Mouse (Mus musculus) inflammation-experienced regulatory T-cells (primary cell): ENCODE measurements around the gene Grin2d. TPM values are rescaled to one million over a fixed set of nuclear protein-coding genes. Genes with fewer than 3 reads are reported as not detected.

ENCODE experiments used
- polyA plus RNA-seq, 2 experiments: library from polyadenylated mRNA; unstranded; fragments of 100-300 nt; shearing (Covaris generic); gene quantifications; one replicate each; pipeline ENCODE4 v1.2.1; 2017

Gene Grin2d
- polyA plus RNA-seq: 1 to 10 TPM; 1.0 to 1.6 TPM

GRCm38 (mm10) chr7:45878278-45878677, at the start of gene Grin2d:
Gene Grin2d (minus strand): TSS chr7:45878378.

DNA sequence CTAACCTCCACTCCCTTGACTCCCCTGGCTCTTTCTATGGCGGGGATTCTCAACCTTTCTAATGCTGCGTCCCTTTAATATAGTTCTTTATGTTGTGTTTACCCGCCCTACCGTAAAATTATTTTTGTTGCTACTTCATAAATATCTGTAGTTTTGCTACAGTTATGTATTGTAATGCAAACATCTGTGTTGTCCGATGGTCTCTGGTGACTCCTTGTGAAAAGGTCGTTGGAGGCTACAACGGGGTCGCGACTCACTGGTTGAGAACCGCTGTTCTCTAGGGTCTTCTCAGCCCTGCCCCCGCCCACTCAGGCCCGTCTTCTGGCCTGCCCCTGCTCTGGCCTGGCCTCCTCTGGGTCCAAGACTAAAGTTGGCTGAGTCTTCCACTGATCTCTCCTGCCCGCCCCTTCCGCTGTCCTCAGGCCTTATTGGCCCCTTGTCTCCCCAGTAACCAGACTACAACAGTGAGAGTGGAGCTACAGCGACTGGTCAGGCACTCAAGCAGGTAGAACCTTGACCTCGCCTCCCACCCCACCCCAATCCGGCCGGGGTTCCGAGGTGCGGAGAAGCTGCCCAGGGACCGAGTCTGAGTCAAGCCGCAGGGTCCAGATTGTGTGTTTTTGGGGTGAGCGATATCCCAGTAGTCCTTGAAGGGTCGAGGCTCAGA, 45.7 kb upstream of the Grin2d start, which contains the start of gene Ccdc114:
Gene Ccdc114, plus strand, starts transcription at position 311 of the 667 bp plus-strand sequence.

DNA sequence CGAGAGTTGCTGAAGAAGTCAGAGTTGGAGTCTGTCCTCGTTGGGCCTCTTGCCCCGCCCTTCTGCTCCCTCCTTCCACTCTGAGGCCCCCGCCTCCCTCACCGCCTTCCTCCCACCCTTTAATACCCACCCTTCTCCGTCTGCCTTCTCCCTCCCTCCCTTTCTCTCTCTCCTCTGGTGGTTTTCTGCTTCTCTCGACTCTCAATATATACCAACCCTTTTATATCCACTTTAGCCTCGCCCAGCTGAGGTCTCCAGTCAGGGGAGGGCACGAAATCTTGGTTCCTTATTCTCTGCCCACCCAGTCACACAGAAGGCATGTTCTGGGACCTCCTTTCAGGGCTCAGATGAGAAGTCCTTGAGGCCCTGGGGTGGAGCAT, 43.1 kb upstream of the Grin2d start, which contains the start of gene Emp3:
Gene Emp3, minus strand, starts transcription at position 163 of the 380 bp plus-strand sequence.

DNA sequence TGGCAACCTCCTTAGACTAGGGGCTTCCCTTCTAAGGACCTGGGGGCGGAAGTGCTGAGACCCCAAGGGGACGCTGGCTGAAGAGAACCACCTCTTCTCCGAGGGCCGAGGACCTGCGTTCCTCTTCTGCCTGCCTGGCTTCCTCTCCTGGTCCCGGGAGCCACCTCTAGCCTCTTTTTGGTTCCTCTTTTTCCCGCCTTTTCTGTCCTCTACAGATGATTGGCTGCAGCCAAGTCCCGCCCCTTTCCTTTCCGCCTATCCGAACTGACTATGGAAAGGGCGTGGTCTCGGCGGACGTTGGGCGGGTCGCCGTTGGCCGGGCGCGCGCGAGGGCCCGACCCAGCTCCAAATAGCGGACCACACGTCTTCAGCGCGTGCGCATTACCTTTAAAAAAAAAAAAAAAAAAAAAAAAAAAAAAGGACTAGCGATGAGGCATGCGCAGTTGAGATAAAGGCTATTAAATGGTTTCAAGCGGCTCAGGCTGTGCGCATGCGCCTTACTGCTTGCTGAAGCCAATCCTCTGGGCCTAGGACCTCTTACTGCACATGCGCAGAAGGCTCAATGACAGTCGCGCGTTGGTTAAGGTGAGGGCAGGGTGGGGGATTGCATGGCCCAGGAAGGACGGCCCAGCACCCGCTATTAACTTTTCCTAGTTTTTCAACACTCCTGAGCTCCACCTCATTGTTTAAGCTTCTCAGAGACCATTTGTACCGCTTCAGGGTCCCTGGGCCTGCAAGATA, 18.5 kb upstream of the Grin2d start, which contains the start of the genes Syngr4 and Tmem143:
Gene Syngr4, minus strand, starts transcription at position 198 of the 741 bp plus-strand sequence.
Gene Tmem143, plus strand, starts transcription at position 425 of the 741 bp plus-strand sequence.

GRCm38 (mm10) chr7:45872624-45873023, 5.6 kb downstream of the Grin2d start, which contains the start of gene Kdelr1:
Gene Kdelr1 (plus strand): TSS chr7:45872772.

DNA sequence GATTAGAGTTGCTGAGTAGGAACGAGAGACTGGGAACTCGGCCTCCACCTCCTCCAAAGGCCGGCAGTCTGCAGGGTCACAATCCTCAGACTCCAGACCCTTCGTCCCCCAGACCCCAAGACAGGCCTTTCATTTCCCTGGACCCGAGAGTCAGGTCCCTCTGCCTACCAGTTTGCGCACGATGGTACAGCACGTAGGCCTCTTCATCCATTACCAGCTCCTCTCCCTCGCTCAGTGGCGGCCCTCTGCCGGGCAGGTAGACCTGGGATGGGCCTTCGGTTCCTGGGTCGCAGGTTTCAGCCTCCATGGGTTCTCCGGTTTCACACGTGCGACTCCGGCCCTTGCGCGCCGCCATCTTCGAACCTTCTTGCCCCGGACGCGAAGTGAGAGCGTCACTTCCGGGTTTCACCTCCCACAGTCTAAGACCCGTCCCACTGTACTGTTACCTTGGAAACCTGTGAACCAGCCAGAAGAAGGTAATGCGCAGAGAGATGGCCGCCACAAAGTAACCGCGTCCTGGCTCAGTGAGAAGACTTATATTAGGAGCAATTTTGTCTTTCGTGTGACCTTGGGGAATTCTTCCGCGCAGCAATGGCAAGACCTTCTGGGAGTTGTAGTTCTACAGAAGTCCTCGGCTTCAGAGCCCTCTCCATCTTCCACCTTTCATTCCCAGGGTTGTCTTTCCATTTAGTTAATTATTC, 47.6 kb downstream of the Grin2d start, which contains the start of gene Grwd1:
Gene Grwd1, minus strand, starts transcription at position 518 of the 701 bp plus-strand sequence.

DNA sequence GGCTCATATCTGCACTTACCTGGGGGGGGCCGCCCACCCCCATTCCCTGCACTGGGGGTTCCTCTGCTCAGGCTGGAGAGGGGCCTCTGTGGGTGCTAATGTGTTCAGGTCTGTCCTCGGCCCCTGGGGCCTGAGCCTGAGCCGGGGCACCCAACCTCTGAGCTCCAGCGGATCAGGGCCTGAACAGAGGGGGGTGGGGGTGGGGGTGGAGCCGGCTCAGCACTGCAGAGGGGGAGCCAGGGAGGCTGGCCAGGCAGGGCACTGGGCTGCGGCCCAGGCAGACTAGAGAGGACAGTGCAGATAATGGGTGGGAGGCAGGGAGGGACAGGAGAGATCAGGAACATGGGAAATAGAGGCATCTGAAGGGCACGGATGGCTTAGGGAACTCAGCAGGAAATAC, 53.6 kb downstream of the Grin2d start, which contains the start of gene Kcnj14:
Gene Kcnj14, minus strand, starts transcription at position 185 of the 400 bp plus-strand sequence.

GRCm38 (mm10) chr7:45813787-45814779, 64.1 kb downstream of the Grin2d start, which contains the start of gene Cyth2:
Gene Cyth2 (minus strand): TSS chr7:45814581.

GRCm38 (mm10) chr7:45784524-45785372, 93.4 kb downstream of the Grin2d start, which contains the start of gene Sult2b1:
Gene Sult2b1 (minus strand): TSS chr7:45784669.

GRCm38 (mm10) chr7:45783511-45784091, 94.6 kb downstream of the Grin2d start, which contains the start of gene Lmtk3:
Gene Lmtk3 (plus strand): TSS chr7:45783738.

Other genes with a start within 250 kb of the Grin2d start
- gene Mamstr, start 238.4 kb downstream of the Grin2d start, polyA plus RNA-seq: 1 to 10 TPM; 1.2 to 1.5 TPM
- 1 to 10 TPM in 1 of 2 experiments, under 1 TPM in 1; 0.65 to 2.5 TPM for gene Fut2, start 212.0 kb downstream of the Grin2d start, polyA plus RNA-seq
- gene Ntn5, start 194.4 kb downstream of the Grin2d start, polyA plus RNA-seq: under 1 TPM in 1 of 2 experiments, not detected in 1; 0.49 TPM
- not detected for gene Sec1, start 184.0 kb downstream of the Grin2d start, polyA plus RNA-seq
- gene Car11, start 178.5 kb downstream of the Grin2d start, polyA plus RNA-seq: 1 to 10 TPM; 6.1 to 9.2 TPM
- gene Dbp, start 173.3 kb downstream of the Grin2d start, polyA plus RNA-seq: 10 to 100 TPM; 26.0 to 37.0 TPM
- gene Rpl18, start 162.9 kb downstream of the Grin2d start, polyA plus RNA-seq: 1,000 to 10,000 TPM; 1,327 to 1,518 TPM
- 10 to 100 TPM; 26.1 to 35.8 TPM for gene Sphk2, start 160.4 kb downstream of the Grin2d start, polyA plus RNA-seq
- gene Fam83e, start 157.2 kb downstream of the Grin2d start, polyA plus RNA-seq: 1 to 10 TPM in 1 of 2 experiments, under 1 TPM in 1; 0.25 to 1.9 TPM
- not detected for gene Spaca4, start 152.6 kb downstream of the Grin2d start, polyA plus RNA-seq
- gene Lmtk3, start 94.6 kb downstream of the Grin2d start, polyA plus RNA-seq: under 1 TPM; 0.12 to 0.38 TPM
- gene Sult2b1, start 93.7 kb downstream of the Grin2d start, polyA plus RNA-seq: 1 to 10 TPM; 4.4 to 6.7 TPM
- 10 to 100 TPM; 82.2 to 88.4 TPM for gene Cyth2, start 63.8 kb downstream of the Grin2d start, polyA plus RNA-seq
- 1 to 10 TPM in 1 of 2 experiments, under 1 TPM in 1; 0.55 to 1.0 TPM for gene Kcnj14, start 53.6 kb downstream of the Grin2d start, polyA plus RNA-seq
- gene Grwd1, start 47.4 kb downstream of the Grin2d start, polyA plus RNA-seq: 10 to 100 TPM; 35.7 to 36.3 TPM
- gene Kdelr1, start 5.6 kb downstream of the Grin2d start, polyA plus RNA-seq: 100 to 1,000 TPM in 1 of 2 experiments, 10 to 100 TPM in 1; 78.9 to 119 TPM
- under 1 TPM in 1 of 2 experiments, not detected in 1; 0.36 TPM for gene Syngr4, start 18.3 kb upstream of the Grin2d start, polyA plus RNA-seq
- 10 to 100 TPM in 1 of 2 experiments, 1 to 10 TPM in 1; 6.0 to 13.0 TPM for gene Tmem143, start 18.6 kb upstream of the Grin2d start, polyA plus RNA-seq
- 100 to 1,000 TPM; 618 to 655 TPM for gene Emp3, start 43.0 kb upstream of the Grin2d start, polyA plus RNA-seq
- 10 to 100 TPM in 1 of 2 experiments, 1 to 10 TPM in 1; 2.9 to 11.0 TPM for gene Ccdc114, start 45.7 kb upstream of the Grin2d start, polyA plus RNA-seq
- gene Abcc6, start 151.9 kb upstream of the Grin2d start, polyA plus RNA-seq: under 1 TPM in 1 of 2 experiments, not detected in 1; 0.21 TPM
- 10 to 100 TPM; 35.1 to 42.9 TPM for gene Nomo1, start 155.3 kb upstream of the Grin2d start, polyA plus RNA-seq
- not detected for gene Kcnj11, start 222.4 kb upstream of the Grin2d start, polyA plus RNA-seq